Mouse (Mus musculus) megakaryocyte-erythroid progenitor cell, adult 5-6 weeks (primary cell): ENCODE data around the gene Tacr3. TPM values are rescaled to one million over a fixed set of nuclear protein-coding genes. Genes with fewer than 3 reads are reported as not detected.

Experiments
- ATAC-seq: replicated peaks from 2 replicates; pipeline ENCODE4 v1.8.0; 2016; ENCODE audit warnings: mild to moderate bottlenecking, inconsistent platforms; ENCODE audit not compliant: severe bottlenecking, poor library complexity, low FRiP score, low TSS enrichment
- total RNA-seq, 2 experiments: library from RNA; stranded (forward) in 1 of 2; stranded (reverse) in 1 of 2; fragments of 200-1000, 215-1000 nt in 1 of 2; fragments of >200 nt in 1 of 2; fragmentation: Nextera tagmentation in 1 of 2; gene quantifications; 2 replicates each; pipeline ENCODE4 v1.2.3; 2014 to 2017

Gene Tacr3
- total RNA-seq (2014; fragmentation: Nextera tagmentation), result not detected in 2 replicates
- not detected in 2 replicates for total RNA-seq (2017)

DNA sequence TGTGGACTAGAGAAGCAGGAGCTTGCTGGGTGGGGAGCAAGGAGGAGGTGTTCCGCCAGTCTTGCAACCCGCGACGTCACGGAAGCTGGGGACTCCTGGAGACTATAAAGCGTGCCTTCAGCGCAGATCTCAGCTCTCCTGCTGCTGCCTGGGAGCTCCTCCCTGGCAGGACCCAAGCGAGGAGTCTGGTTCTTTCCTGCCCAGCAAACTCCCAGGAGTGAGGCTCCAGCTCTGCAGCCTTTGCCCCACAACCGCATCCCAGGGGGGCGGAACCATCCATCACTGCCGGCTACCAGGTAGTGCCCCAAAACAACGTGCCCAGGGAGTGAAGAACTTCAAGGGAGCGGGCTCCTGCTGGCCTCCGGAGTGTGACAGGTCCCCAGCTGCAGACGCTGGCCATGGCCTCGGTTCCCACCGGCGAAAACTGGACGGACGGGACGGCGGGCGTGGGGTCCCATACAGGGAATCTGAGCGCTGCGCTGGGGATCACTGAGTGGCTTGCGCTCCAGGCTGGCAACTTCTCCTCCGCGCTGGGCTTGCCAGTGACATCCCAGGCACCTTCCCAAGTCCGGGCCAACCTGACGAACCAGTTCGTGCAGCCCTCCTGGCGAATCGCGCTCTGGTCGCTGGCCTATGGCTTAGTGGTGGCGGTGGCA is at the start of gene Tacr3:
Tacr3 (plus strand) TSS at position 133 of the 656 bp plus-strand sequence.
- no peak for ATAC-seq

DNA sequence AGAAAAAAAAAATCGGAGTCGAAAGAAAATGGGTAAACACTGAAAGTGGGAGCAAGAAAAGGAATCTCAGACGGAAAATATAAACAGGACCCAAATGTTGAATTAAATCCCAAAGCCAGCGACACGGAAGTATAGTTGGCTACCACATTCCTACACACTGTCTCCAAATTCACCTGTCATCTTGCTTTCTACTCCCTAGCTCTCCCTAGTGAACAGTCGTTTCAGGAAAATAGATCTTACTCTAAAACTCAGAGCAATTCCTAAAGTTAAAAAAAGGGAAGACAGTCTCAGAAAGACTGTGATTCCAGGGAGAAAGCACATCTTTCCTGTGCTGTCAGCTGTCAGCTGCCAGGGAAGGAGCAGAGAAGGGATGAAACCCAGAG is 324 bp upstream of the Tacr3 start:
- ATAC-seq, result no peak

DNA sequence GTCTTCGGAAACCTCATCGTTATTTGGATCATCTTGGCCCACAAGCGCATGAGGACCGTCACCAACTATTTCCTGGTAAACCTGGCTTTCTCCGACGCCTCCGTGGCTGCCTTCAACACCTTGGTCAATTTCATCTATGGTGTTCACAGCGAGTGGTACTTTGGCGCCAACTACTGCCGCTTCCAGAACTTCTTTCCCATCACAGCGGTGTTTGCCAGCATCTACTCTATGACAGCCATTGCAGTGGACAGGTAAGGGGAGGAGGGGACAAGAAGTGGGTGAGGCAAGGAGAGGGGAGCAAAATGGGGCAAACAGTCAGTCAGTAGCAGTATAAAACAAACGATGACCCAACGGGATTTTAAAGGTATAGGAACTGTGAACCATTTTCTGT is 719 bp downstream of the Tacr3 start:
- ATAC-seq, result no peak

DNA sequence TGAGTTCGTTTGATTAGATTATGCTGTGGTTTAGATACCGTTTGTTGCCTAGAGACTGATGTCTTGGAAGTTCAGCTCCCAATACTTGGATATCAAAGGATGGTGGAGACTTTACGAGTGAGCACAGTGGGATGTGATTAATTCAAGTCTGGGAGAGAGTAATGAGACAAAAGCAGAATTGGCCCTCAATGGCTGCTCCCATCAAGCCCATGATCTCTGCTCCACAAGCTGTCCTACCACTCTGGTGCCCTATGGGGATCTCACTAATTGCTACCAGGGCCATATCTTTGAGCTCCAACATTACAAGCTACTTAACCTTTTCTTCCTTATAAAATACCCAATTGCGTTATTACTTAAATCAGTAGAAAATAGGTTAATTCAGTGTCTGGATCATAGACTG is 22.5 kb downstream of the Tacr3 start:
- ATAC-seq, result no peak

DNA sequence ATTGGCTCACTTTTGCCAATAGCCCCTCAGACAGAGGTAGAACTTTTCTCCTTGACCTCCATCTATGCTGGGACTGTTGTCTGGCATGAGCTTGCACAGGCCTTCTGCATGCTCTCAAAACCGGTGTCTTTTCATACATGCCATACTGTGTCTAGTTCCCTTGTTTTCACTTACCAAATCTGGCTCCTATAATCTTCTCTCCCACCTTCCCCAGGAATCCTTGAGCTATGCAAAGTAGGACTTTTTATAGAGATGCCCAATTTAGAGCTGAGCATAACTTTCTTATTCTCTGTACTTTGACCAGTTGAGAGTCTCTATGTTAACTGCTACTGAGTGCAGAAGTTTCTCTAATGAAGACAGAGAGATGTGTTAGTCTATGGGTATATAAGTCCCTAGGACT is 48.9 kb downstream of the Tacr3 start:
- ATAC-seq, result no peak

DNA sequence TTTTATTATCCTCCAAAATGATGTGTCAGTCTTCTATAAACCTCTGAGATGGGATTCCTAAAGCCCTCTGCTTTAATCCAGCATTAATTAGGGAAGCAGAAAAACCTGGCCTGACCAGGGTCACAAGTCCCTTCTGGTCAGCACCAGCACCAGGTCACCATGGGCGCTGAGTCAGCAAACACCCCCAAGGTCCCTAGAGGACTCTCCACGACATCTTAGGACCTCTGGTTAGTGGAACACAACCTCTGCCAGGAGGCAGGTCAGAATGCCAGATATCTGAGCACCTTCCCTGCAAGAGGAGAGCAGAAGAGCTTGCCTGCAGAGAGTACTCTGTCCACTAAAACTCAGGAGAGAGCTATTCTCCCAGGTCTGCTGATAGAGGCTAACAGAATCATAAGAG is 67.0 kb downstream of the Tacr3 start:
- no peak for ATAC-seq

DNA sequence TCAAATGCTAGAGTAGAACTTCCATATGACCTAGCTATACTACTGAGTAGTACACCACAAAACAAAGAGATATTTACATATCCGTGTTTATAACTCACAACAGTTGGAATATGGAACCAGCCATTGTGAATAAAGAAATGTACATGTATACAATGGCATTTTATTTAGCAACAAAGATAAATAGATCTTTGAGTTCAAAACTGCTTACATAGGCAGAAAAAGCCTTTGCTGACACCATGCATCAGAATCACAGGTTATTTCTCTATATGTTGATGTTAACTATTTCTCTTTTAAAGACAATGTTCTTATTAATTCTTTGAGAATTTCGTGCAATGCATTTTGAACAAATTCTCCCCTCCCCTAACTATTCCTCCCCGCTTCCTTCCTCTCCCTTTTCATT is 80.1 kb downstream of the Tacr3 start:
- no peak for ATAC-seq

DNA sequence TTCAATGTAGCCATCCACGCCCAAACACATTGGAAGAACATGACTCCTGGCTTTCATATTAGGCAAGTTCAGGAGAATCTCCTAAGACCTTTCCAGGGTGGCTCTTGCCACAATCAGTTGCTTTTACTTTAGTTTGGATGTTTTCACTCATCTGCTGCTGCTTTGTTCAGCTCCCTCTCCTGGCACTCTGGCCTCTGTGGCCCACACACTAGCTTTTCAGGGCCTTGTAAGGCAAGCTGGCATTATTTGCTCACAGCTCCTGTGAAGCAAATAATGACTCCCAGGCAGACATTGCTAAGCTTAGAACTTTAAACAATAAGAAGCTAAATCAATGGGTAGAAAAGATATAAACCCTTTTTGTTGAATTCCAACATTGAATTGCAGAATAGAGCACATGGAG is 105.9 kb downstream of the Tacr3 start:
- no peak for ATAC-seq

DNA sequence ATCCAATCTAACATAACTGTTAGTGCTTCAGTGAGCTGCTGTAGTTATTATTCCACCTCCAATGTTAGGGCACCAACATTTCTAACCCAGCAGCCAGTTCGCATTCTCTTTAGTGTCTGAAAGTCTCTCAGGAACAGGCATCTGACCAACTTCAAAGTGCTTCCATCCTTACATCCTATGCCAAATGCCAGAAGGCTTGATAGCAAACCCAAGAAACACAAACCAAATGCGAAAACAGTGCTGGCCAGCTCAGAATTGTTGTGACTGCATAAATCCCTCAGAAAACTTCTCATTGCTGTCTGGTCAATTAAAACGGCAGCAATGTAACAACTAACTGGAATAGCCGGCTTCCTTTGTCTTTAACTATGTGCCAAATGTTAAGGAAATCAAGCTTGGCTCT is 106.7 kb downstream of the Tacr3 start:
- no peak for ATAC-seq

DNA sequence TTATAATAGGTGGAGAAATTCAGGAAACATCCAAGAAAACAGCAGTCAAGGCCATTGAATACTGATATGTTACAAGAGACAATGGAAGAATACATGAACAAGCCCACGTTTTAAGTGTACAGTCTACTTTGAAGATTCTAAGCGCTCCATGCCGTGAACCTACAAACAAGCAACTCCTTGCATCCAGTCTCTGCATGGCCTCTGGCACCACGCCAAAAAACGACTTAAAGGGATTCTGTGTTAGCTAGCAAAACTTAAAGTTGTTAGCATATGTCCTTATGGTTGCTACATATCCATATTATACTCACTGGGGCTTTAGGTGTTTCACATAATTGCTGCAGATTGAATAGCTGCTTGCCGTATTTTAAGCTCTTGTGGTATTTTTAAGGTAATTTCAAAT is 134.7 kb downstream of the Tacr3 start:
- ATAC-seq, result no peak

DNA sequence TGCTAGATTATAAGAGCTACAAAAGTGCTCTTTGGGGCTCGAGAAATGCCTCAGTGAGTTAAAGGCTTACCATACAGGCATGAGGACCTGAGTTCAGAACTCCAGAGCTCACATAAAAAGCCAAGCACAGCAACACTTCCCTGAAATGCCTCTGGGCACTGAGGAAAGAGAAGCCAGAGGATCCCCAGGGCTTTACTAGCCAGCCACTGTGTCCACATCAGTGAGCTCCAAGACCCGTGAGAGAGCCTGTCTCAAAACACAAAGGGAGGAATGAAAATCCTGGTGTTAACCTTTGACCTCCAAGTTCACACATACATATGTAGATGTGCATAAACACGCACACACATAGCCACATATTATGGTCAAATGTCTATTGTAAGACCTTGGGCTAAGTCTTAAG is 150.1 kb downstream of the Tacr3 start:
- ATAC-seq, result no peak

DNA sequence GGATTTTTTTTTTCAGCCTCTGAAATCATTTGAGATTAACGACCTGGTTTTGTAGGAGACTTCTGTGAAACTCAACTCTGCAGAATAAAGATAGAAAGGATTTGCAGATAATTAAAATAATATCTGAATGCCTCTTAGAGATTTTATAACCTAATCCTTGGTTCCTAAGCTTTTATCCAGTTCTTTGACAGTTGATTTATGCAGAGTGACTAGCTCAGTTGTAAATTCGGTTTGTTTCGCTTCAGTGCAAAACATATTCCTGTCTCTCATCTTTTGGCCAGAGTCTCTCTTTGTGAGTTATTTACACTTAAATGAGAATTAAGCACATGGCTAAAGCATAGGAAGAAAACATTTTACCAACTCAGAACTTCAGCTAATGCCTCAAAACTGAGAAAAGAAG is 151.3 kb downstream of the Tacr3 start:
- no peak for ATAC-seq
